9 mouse cellular contexts compared by ENCODE assay signal in genomic region chr6:92414478-92415404, GRCm38 (mm10).
A peak's percentile ranks its signal among the peaks of the same experiment; 100 is the strongest.
DNase-seq lines count a peak whose midpoint lies in the region; ATAC-seq and TF ChIP-seq lines count a peak whose summit lies in the region.
"Had no signal": no experiment of that assay in that cellular context is flagged by ENCODE, and none has a peak within 500 bp of the region (broad histone marks: within the 10 kb centered on the region; RNA-seq: fewer than 3 reads in every experiment).

No protein-coding gene starts in this region.

- H3K27ac ChIP-seq in hindbrain, embryonic 15.5 days (replicated peaks), result peak overlapping the region; percentile 61
- peak overlapping the region; percentile 72 for H3K27ac ChIP-seq in midbrain, embryonic 15.5 days
- no peak overlapping the region for H3K27ac ChIP-seq in thymus, adult 2 months (ENCODE audit: control insufficient read depth, insufficient read depth, low read length)

- H3K9me3 ChIP-seq in hindbrain, embryonic 15.5 days, result no peaks in the 10 kb centered on the region
- no peaks in the 10 kb centered on the region for H3K9me3 ChIP-seq in midbrain, embryonic 15.5 days

- TF ChIP-seq CTCF in thymus, adult 2 months (IDR thresholded peaks at IDR 0.05; ENCODE audit: borderline replicate concordance, control insufficient read depth, extremely low read depth, insufficient read depth, low read length, poor library complexity), result no peak

- WGBS in hindbrain, embryonic 15.5 days, result 40% methylated on average over 8 of the region's 8 CpGs
- 38% methylated on average over 8 of the region's 8 CpGs for WGBS in midbrain, embryonic 15.5 days
- WGBS in thymus, adult 2 months, result 77% methylated on average over 8 of the region's 8 CpGs

- no peak overlapping the region for H3K4me3 ChIP-seq in hindbrain, embryonic 15.5 days
- no peak overlapping the region for H3K4me3 ChIP-seq in midbrain, embryonic 15.5 days
- H3K4me3 ChIP-seq in thymus, adult 2 months (ENCODE audit: control insufficient read depth, insufficient read depth, low read length), result no peak overlapping the region
- H3K4me3 ChIP-seq: myocyte had no signal

- TF ChIP-seq POLR2A in thymus, adult 2 months (IDR thresholded peaks at IDR 0.05; ENCODE audit: control insufficient read depth, extremely low read depth, insufficient read depth, low read length, poor library complexity), result no peak

- no peak overlapping the region for H3K4me2 ChIP-seq in hindbrain, embryonic 15.5 days
- no peak overlapping the region for H3K4me2 ChIP-seq in midbrain, embryonic 15.5 days

- DNase-seq in NIH3T3 (ENCODE audit: low read depth), result peak; percentile 41
- peak; percentile 60 for DNase-seq in brain, embryonic 18.5 days (ENCODE audit: low read depth, low spot score)
- DNase-seq in thymus, adult 2 months, result no peak
- DNase-seq in thymus, postnatal 25 days, result no peak
- DNase-seq: gastrocnemius, postnatal 36 days had no signal

- H3K36me3 ChIP-seq in hindbrain, embryonic 15.5 days, result peaks cover 40% of the 10 kb centered on the region
- H3K36me3 ChIP-seq in midbrain, embryonic 15.5 days (replicated peaks), result peaks cover 26% of the 10 kb centered on the region
- no peaks in the 10 kb centered on the region for H3K36me3 ChIP-seq in thymus, adult 2 months (ENCODE audit: control insufficient read depth, insufficient read depth, low read length)

- no peak overlapping the region for H3K9ac ChIP-seq in hindbrain, embryonic 15.5 days
- H3K9ac ChIP-seq in midbrain, embryonic 15.5 days, result no peak overlapping the region; the same call in 1 of the 2 replicates

- H3K27me3 ChIP-seq in hindbrain, embryonic 15.5 days, result no peaks in the 10 kb centered on the region
- no peaks in the 10 kb centered on the region for H3K27me3 ChIP-seq in midbrain, embryonic 15.5 days (replicated peaks)
- H3K27me3 ChIP-seq in thymus, adult 2 months (ENCODE audit: control insufficient read depth, insufficient read depth, low read length), result no peaks in the 10 kb centered on the region

- peak; percentile 90 for ATAC-seq in hindbrain, embryonic 15.5 days (ENCODE audit: low FRiP score, low read depth)
- peak; percentile 94 for ATAC-seq in midbrain, embryonic 15.5 days (replicated peaks)
- ATAC-seq in erythroid progenitor cell, adult 5-6 weeks (replicated peaks; ENCODE audit: low FRiP score, poor library complexity, severe bottlenecking), result no peak

- peaks cover 19% of the 10 kb centered on the region for H3K4me1 ChIP-seq in hindbrain, embryonic 15.5 days (replicated peaks)
- peaks cover 27% of the 10 kb centered on the region for H3K4me1 ChIP-seq in midbrain, embryonic 15.5 days
- H3K4me1 ChIP-seq in thymus, adult 2 months (replicated peaks; ENCODE audit: control insufficient read depth, insufficient read depth, low read length), result no peaks in the 10 kb centered on the region

Comparison
In these comparisons a context has a peak if more than half of its experiments do, and no peak if none do; other contexts are left out.
1. DNase-seq: peak in NIH3T3 (single experiment) and brain, embryonic 18.5 days (single experiment); none in thymus, adult 2 months (single experiment) and thymus, postnatal 25 days (single experiment).